Mouse (Mus musculus) T-helper 2 cell (primary cell): ENCODE results near the gene Katnal1.

Experiments
- in situ Hi-C: fragments of 300-600 bp; cut with MboI, MseI; formaldehyde crosslinking; loops from one replicate; pipeline ENCODE4 v1.15.1; 2025; ENCODE audit warnings: high pct_unique_total_duplicates

The Katnal1 gene

DNA sequence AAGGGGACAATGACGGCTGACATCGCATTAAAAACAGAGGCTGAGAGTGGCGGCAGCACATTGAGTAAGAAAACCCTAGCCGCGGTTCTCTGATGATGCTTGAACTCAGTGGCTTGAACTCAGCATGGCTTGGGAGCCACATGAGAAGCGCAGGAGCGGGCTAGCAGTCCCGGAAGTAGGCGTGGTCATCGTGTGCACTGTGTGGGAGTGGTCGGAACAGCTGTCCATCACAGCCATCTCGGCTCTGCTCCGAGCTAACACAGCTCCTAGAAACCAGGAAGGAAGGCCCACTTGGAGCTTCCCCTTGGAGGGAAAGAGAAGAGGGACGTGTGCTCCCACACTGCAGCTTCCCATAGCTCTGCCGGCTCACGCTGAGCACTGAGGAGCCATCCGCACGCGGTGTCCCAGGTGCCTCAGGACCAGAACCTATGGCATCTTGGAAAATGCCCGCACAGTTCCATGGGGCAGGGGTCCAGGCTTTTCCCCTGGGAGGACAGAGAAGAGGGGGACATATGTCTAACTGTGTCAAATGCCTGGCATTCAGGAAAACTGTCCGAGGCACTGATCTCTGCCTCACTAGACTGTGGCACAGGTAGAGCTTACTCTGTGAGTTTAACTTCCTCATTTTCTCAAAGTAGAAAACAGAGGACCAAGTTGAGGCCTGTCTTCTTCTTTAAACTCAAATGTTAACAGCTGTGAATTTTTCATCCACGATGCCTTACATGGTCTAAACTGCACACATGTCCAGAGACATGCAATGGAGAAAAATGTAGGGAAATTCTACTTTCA, 43.1 kb downstream of the Katnal1 start:
- in situ Hi-C loops = no loop called here

DNA sequence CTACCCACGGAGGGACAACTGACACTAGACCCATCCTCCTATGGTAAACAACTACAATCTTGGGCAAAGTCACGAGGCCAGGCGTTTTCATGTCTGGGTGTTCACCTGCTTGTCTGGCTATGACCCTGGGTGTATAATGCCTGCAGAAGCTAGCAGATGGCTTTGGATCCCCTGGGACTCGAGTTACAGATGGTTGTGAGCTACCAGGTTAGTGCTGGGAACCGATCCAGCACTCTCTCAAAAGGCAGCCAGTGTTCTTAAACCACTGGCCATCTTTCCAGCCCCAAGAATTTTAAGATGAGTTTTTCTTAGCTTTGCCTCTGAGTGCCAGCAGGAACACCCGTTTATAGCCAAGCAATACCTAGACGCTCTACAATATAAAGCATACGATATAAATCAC, 45.4 kb downstream of the Katnal1 start:
- in situ Hi-C loops = no loop called here

DNA sequence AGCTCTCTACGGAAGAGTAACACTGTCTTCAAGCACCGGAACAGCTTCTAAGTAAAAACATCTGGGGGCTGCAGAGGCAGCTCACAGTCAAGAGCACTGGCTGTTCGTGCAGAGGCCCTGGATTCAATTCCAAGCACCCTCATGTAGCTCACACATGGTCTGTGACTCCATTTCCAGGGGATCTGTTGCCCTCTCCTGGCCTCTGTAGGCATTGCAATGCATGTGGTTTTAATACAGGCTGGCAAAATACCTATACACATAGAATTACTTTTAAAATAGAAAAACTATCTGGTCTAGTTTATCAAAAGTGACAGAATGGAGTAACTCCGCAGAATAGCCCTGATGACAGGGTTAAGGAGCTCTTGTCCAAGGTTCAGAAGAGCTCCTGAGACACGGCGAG, 49.9 kb downstream of the Katnal1 start:
- in situ Hi-C loops = no loop called here

DNA sequence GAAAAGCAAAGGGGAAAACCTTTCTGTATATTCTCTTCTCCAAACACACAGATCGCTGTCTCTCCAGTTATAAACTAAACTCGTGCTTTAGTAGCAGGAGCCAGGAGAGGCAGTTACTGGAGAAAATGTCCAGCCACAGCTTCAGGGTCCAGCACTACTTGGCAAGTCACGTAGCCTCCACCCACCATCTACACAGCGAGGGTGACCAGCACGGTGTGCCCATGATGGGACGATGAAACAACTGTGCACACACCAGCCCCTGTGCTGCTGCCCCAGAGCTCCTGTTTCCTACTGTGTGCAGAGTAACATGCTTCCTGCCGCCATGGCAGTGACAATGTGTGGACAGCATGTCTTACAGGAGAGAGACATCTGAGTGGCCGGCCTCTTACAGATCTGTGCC, 56.0 kb downstream of the Katnal1 start:
- in situ Hi-C loops = no loop called here

DNA sequence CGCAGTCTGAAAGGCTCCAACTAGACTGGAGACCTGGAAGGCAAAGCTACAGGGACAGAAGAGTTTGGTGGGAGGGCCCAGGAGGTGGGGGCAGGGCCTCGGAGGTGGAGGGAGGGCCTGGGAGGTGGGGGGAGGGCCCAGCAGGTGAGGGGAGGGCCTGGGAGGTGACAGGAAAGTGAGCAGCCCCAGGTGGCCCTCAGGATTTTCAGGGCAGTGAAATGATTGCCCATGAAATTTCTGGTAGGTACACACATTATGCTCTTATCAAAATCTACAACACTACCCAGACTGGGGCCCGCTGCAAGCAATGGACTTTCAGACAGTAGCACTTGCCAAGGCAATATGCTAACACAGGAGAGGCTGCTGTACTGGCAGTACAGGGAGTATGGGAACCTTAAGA, 59.5 kb downstream of the Katnal1 start:
- in situ Hi-C loops = no loop called here

DNA sequence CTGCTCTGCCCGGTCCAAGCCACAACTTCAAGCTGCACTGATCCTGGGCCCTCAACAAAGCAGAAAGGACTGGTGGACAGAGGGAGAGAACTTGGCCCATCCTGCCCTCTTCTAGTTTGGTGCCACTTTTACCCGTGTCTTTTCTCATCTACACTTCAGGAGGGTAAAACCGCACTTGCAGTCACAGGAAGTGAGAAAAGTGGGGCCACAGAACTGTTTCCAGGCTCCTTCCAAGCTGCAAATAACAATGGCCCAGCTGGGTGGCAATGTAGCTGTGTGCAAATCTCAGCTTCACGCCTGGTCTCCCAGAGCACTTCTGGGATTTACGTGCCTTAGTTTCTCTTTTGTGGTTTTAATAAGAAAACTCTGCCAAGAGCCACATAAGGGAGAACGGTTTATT, 61.4 kb downstream of the Katnal1 start:
- in situ Hi-C loops = no loop called here

DNA sequence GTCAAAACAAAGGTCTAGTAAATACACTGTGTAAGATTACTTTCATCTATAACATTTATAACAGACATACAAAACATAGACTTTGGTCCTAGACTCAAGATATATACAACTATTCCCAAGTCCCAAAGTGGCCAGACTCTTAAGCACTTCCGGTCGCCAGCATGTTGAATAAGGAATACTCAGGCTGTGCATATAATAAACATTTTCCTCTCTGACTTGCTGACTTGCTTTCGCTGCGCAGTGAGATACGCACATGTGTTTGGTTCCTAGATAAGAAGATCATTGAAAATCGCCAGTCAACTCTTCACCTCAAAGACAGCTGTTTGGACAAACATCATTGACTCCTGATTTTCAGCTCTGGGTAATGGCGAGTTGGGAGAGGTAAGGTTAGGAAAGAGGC, 61.9 kb downstream of the Katnal1 start:
- in situ Hi-C loops = no loop called here

DNA sequence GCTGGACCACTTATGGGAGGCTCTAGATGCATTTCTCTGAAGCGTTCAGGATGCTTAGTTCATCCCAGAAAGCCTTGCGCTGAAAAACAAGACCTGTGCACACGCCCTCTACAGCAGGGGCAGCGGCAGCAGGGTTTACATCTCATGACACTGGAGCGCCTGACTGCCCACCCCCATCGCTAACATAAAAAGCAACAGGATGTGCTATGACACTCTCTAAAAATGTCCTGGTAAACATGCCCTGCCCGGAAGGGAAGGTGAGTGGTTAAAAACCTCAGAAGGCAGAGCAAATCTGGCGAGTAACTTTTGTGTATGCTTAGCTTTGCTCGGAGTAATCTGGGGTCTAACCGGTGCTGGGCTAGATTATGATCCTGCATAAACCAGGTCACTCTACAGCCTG, 62.5 kb downstream of the Katnal1 start:
- in situ Hi-C loops = no loop called here

DNA sequence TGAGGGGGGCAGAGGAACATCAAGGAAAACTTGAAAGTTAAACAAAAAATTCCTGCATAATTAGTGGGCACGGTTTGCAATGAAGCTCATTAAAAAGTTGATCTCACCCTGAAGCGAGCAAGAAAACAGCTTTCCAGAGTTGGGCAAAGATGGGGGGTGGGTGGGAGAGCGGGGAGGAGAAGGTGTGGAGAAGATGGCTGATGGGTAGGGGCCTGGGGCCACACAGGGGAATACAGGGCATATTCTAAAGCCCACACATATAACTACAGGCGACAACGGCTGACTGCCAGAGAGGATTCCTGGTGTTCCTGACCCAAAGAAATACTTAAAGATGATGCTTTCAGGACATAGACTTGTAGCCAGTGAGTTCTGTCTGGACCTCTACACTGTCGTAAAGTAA, 65.7 kb downstream of the Katnal1 start:
- in situ Hi-C loops = no loop called here

DNA sequence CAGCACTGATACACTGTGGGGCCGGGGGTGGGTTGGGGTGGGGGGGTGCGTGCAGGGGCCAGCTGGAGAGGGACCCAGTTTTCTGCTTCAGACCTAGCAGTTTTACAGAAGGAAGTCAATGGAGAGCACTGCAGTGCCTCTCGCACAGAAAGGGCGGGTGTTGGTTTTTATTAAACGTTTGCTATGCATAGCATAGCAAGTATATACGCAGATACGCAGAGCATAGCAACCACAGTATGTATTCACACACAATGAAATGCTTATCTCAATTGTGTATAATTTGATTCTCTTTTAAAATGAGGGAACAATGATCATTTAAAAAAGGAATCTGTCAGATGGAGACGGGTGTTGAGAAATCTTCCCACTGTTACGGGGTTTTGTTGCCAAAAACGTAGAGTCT, 66.3 kb downstream of the Katnal1 start:
- in situ Hi-C loops = no loop called here

DNA sequence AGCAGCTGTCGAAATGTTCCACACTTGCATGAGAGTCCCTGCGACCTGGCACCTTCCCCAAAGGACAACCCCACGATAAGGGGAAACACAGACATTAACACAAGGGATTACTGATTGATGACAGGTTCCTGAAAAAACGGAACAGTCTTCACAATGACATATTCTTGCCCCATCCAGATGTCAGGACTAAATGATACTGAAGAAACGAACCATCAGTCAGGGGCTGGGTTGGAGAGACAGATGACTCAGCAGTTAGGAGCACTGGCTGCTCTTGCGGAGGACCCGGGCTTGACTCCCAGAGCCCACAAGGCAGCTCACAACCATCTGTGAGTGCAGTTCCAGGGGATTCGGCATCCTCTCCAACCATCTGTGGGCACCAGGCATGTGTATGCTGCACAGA, 67.0 kb downstream of the Katnal1 start:
- in situ Hi-C loops = no loop called here

DNA sequence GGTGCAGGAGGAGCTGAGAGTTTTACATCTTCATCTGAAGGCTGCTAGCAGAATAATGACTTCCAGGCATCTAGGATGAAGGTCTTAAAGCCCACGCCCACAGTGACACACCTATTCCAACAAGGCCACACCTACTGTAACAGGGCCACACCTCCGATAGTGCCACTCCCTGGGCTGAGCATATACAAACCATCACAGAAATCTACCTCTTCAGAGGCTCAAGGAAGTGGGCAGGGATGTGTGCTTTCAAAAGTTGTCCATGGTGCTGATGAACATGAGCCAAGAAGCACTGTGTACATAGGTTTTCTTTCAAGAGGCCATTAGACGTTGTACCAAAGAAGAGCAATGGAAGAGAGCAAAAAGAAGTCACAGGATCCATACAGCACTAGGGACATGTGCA, 71.6 kb downstream of the Katnal1 start:
- in situ Hi-C loops = no loop called here

DNA sequence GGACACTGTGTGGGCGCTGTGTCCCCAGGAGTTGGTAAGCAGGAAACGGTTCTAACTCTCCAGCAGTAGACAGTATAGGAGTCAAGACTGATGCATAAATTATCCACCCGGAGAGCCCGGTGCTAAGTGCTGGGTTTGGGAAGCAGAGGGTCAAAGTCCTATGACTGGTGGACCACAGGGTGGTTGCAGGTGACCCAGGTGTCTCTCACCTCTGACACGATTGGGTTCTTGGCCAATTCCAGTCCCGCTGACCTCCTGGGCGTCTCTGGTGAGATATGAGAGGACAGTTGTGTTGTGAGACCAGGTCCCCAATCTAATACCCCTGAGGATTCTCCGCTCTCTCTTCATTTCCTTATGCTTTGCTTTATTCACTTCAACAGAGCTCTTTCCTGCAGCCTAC, 74.1 kb downstream of the Katnal1 start:
- in situ Hi-C loops = no loop called here

DNA sequence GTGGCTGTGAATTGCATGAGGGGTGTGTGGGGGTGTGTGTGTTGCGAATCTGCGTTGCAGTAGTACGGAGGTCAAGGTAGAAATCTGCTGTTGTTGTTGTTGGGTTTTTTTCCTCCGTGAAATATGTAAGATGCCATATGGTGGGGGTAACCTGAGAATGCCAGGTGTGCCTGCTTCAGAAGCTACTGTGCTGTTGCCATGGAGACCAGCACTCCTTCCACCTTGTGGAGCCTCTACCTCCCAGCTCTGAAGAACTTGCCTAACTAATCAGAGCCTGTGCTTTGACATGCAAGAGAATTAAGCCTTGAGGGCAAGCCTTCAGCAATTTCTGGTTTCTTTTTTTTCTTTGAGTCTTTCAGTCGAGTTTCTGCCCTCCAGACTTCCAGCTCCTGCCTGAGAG, 75.0 kb downstream of the Katnal1 start:
- in situ Hi-C loops = no loop called here

DNA sequence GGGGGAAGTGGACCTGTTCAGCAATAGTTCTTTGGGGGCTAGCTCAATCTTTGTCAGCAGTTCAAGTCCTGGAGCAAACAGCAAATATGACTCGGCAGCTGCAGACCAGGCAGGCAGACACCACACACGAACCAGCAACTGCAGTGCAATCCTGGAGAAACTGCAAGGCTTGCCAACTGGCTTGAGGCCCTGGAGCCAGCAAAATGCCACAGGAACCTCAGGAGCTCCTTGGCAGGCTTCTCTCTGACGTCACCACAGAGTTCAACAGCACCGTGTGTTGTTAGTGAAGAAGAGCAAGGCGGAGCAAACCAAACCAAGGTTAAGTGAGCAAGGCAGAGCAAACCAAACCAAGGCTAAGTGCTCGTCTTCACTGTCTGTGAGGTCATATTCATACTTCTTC, 79.6 kb downstream of the Katnal1 start:
- in situ Hi-C loops = no loop called here

DNA sequence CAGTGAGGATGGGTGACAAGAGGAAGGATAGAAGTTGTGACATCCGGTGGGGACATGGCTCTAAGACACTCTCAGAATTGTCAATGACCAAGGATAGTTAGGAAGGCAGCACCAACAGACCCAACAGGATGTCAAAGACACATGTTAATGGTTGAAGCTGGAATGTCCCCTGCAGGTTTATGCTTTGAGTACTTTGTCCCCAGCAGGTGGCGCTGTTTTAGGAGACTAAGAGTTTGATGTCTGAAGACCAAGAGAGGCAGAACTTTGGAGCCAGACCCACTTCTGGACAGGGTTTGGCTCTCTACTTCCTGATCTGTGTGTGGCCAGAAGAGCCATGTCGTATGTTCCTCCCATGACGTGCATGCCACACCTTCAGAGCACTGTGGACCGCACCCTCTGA, 82.1 kb downstream of the Katnal1 start:
- in situ Hi-C loops = no loop called here

DNA sequence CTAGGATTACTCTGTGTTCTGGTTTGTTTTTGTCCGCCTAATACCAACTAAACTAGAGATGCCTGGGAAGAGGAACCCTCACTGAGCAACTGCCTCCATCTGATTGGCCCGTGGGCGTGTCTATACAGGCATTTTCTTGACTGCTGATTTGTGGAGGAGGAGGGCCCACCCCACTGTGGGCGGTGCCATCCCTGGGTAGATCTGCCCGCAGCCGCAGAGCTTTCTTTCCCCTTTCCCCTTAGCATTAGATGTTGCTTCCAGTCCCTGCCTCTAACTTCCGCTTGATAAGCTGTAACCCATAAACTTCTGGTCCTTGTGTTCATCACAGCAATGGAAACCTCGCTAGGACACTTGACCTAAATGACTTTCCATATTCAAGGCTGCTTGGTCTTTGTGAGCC, 92.1 kb downstream of the Katnal1 start:
- in situ Hi-C loops = no loop called here

DNA sequence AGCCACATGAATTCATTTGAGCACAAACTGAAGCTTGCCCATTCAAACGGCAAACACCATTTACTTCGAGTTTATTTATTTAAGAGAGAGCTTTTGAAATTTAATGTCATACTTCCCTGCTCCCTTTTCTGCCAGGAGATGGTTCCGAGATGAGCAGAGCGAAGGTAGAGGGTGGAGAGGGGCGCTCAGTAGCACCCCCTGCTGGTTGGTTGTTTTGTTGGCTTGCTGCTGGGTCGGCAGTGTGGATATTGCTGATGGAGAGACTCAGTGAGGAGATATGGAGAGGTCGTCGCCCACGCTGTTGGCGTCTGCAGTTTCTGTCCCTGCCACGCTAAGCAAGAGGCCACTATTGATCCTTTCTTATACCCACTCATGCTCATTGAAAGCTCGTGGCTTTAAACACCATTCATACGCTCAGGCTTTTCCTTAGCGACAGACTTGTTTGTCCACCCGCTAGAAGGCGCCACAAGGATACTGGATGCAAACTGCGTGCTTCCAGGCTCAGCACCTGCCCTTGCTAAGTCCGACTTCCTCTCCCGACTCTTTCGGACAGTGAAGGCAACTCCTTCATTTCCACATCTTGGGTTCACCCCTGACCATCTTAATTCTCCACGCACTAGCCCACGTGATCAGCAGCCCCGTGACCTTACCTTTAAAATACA, 97.4 kb downstream of the Katnal1 start:
- in situ Hi-C loops = no loop called here

DNA sequence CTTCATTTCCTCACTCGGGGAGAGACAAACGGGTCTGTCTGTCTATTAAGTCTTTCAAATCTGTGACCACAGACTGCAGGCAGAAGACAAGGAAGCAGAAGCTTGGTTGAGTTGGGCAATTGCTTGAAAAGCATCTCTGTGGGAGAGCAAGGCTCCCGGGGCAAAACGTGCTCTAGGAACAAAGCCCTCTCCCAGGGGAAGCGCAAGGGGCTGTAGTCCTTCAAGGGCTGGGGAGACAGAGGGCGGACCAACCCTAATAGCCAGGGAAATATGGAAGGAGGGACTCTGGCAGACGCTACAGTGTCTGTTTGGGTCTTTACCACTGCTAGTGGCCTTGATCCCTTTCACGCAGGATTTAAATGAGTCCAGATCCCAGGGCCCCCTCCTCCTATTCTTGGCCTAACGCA, 98.0 kb downstream of the Katnal1 start:
- in situ Hi-C loops = no loop called here

DNA sequence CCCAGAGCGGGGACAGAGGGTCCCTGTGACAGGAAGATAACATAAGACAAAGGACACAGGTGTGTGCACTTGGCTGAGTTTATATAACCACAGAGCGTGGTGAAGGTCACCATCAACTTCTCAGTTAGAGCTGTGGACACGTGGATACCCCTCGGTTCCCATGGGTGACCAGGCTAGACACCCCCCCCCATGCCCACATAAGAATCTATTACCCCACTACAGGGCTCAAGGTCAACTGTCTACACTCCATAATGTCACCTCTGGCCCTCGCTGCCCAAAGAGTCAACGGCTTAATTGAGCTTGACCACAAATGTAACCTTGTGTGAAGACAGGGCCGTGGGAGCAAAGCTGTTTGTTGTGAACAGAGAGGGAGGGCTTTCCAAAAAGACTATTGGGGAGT, 103.4 kb downstream of the Katnal1 start:
- in situ Hi-C loops = no loop called here

DNA sequence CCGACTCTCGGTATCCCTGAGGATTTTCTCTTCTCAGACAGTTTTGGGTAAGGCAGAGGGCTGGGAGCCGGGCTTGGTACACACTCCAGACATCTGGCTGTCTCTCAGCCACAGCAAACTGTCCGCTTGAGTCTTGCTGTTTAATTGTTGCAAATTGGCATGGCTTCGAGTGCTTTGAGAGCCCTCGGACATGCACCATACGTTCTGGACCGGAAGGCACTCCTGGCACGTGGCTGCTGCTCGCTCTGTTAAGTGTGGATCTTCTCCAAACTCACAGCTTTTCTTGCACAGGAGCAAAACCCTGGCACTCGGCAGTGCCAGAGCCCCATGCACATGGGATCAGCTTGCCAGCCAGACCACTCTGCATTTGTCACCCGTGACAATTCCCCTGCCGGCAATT, 106.3 kb downstream of the Katnal1 start:
- in situ Hi-C loops = no loop called here
